Mouse (Mus musculus) CH12.LX (cell line): ENCODE measurements at regions not wholly inside any gene's neighbourhood (a gene's known extent, or its start where the extent isn't known, plus 50 kb on each side); places are given as distances from the start of the nearest gene placed in this dataset.

Source experiments
- DNase-seq: peaks from one replicate; pipeline ENCODE4 v3.0.0-alpha.2; 2013; ENCODE audit errors: extremely low read depth
- H3K27ac ChIP-seq: 2 replicates; pipeline ENCODE4 v1.5.1; 2012; ENCODE audit warnings: low read depth, mild to moderate bottlenecking, control low read depth, moderate library complexity; ENCODE audit not compliant: insufficient read depth
- H3K27me3 ChIP-seq: replicated peaks from 2 replicates; pipeline ENCODE3; 2012; ENCODE audit warnings: inconsistent platforms
- H3K36me3 ChIP-seq, 2 experiments: replicated peaks in 1 of 2; 2 replicates each; pipeline versions ENCODE3 to v1.6.1; 2012; ENCODE audit warnings: inconsistent platforms in 1 of 2, low read length in 1 of 2, mild to moderate bottlenecking in 1 of 2, mixed read lengths in 1 of 2, moderate library complexity in 1 of 2; ENCODE audit not compliant: control insufficient read depth in 1 of 2, insufficient read depth in 1 of 2
- H3K4me1 ChIP-seq, 2 experiments: 2 replicates each; pipeline ENCODE4 v1.6.1; 2012; ENCODE audit warnings: inconsistent platforms in 1 of 2, moderate library complexity in 1 of 2; ENCODE audit not compliant: insufficient read depth in 2 of 2, control insufficient read depth in 1 of 2
- H3K4me2 ChIP-seq: 2 replicates; pipeline ENCODE4 v1.6.1; 2012; ENCODE audit warnings: low read depth, mild to moderate bottlenecking, control low read depth; ENCODE audit not compliant: poor library complexity, insufficient read depth, severe bottlenecking
- H3K4me3 ChIP-seq, 3 experiments: fragments of 150-350 bp in 1 of 3; sonication (generic) in 1 of 3; replicated peaks in 1 of 3; 2 replicates each; pipeline versions ENCODE3 to v1.5.1; 2011 to 2012; ENCODE audit warnings: low read depth in 2 of 3, low read length in 2 of 3, mild to moderate bottlenecking in 2 of 3, moderate library complexity in 2 of 3, control low read depth in 1 of 3, improper control_type of control experiment in 1 of 3, inconsistent platforms in 1 of 3, mixed read lengths in 1 of 3; ENCODE audit not compliant: poor library complexity in 1 of 3
- H3K79me2 ChIP-seq: replicated peaks from 2 replicates; pipeline ENCODE4 v1.6.1; 2012; ENCODE audit warnings: mild to moderate bottlenecking, moderate library complexity; ENCODE audit not compliant: control insufficient read depth, poor library complexity, insufficient read depth, severe bottlenecking; ENCODE audit errors: extremely low read depth
- H3K9ac ChIP-seq: 2 replicates; pipeline ENCODE4 v1.6.1; 2012; ENCODE audit warnings: low read depth, mild to moderate bottlenecking, control low read depth, moderate library complexity; ENCODE audit not compliant: insufficient read depth
- H3K9me3 ChIP-seq: replicated peaks from 2 replicates; pipeline ENCODE3; 2012; ENCODE audit warnings: low read length, inconsistent platforms, mixed read lengths
- CTCF ChIP-seq, 2 experiments: IDR thresholded peaks in 1 of 2; conservative IDR thresholded peaks in 1 of 2; 2 replicates each; pipeline ENCODE4 v1.5.1; 2011 to 2012; ENCODE audit warnings: low read depth in 2 of 2, low read length in 2 of 2, improper control_type of control experiment in 1 of 2, inconsistent platforms in 1 of 2, mild to moderate bottlenecking in 1 of 2, moderate library complexity in 1 of 2
- ELF1 ChIP-seq: IDR thresholded peaks from 2 replicates; pipeline ENCODE4 v1.6.1; 2014; ENCODE audit warnings: low read depth, mild to moderate bottlenecking, inconsistent platforms, low read length, improper control_type of control experiment
- EP300 ChIP-seq: IDR thresholded peaks from 2 replicates; pipeline ENCODE4 v1.6.1; 2011; ENCODE audit warnings: low read length, improper control_type of control experiment
- HCFC1 ChIP-seq: IDR thresholded peaks from 2 replicates; pipeline ENCODE4 v1.6.1; 2012; ENCODE audit warnings: low read depth, mild to moderate bottlenecking, inconsistent platforms, low read length, improper control_type of control experiment
- JUND ChIP-seq: conservative IDR thresholded peaks from 2 replicates; pipeline ENCODE4 v1.6.1; 2011; ENCODE audit warnings: low read depth, low read length, improper control_type of control experiment
- MAZ ChIP-seq: IDR thresholded peaks from 2 replicates; pipeline ENCODE4 v1.6.1; 2012; ENCODE audit warnings: low read depth, mild to moderate bottlenecking, inconsistent platforms, low read length, improper control_type of control experiment, moderate library complexity
- MEF2A ChIP-seq: IDR thresholded peaks from 2 replicates; pipeline ENCODE4 v1.6.1; 2014; ENCODE audit warnings: low read depth, mild to moderate bottlenecking, inconsistent platforms, low read length, improper control_type of control experiment, borderline replicate concordance
- MYC ChIP-seq: IDR thresholded peaks from 2 replicates; pipeline ENCODE4 v1.6.1; 2011; ENCODE audit warnings: low read depth, mild to moderate bottlenecking, improper control_type of control experiment, low read length
- NRF1 ChIP-seq: IDR thresholded peaks from 2 replicates; pipeline ENCODE4 v1.6.1; 2014; ENCODE audit warnings: low read depth, mild to moderate bottlenecking, inconsistent platforms, low read length, improper control_type of control experiment, moderate library complexity
- PAX5 ChIP-seq: IDR thresholded peaks from 2 replicates; pipeline ENCODE4 v1.6.1; 2012; ENCODE audit warnings: low read length, inconsistent platforms, mixed read lengths
- POLR2AphosphoS2 ChIP-seq: IDR thresholded peaks from 2 replicates; pipeline ENCODE4 v1.6.1; 2011; ENCODE audit warnings: low read depth, low read length, improper control_type of control experiment
- SIN3A ChIP-seq: IDR thresholded peaks from 2 replicates; pipeline ENCODE4 v1.6.1; 2012; ENCODE audit warnings: low read length, improper control_type of control experiment, inconsistent platforms
- SMC3 ChIP-seq: IDR thresholded peaks from 2 replicates; pipeline ENCODE4 v1.6.1; 2011; ENCODE audit warnings: low read depth, low read length, improper control_type of control experiment
- ZKSCAN1 ChIP-seq: IDR thresholded peaks from 2 replicates; pipeline ENCODE4 v1.6.1; 2012; ENCODE audit warnings: low read depth, inconsistent platforms, low read length, improper control_type of control experiment, borderline replicate concordance
- ZMIZ1 ChIP-seq: IDR thresholded peaks from 2 replicates; pipeline ENCODE4 v1.6.1; 2012; ENCODE audit warnings: low read depth, mild to moderate bottlenecking, inconsistent platforms, low read length, improper control_type of control experiment
- dilution Hi-C: fragments of 300-500 bp; cut with MboI; formaldehyde crosslinking; loops from 2 replicates; pipeline ENCODE4 v1.14.3; 2020; ENCODE audit warnings: low sequenced_read_pairs; ENCODE audit not compliant: extremely low pct_unique_long_range_greater_than_20kb, extremely low pct_ligation_motif_present
- in situ Hi-C: fragments of 300-500 bp; cut with MboI; formaldehyde crosslinking; loops from 3 replicates; pipeline ENCODE4 v1.14.3; 2019; ENCODE audit warnings: low sequenced_read_pairs, low pct_ligation_motif_present, low pct_unique_long_range_greater_than_20kb, mixed read lengths

DNA sequence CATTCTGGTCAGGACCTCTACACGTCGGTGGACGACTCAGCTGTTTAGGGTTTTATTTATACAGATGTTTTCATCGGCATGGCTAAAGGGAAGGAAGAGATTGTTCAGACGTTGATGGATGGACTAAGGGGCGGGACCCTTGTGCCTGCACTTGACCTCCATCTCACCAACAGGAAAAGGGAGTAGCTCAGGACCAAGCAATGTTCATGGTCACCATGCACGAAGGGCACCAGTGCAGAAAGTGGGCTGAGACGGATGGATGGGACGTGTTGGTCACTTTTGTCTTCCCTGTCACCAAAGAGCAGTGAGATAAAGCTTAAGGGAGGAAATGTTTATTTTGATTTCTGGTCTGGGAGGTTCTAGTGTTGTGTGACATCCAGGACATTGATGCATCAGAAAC is 193.8 kb upstream of the Ift57 start:
- Histone ChIP-seq H3K4me2 (no peak overlapping the region), H3K36me3 (no peaks in the 10 kb centered on the region), H3K9ac (no peak overlapping the region), H3K79me2 (no peaks in the 10 kb centered on the region), H3K9me3 (no peaks in the 10 kb centered on the region), H3K27me3 (no peaks in the 10 kb centered on the region), H3K4me3 (no peak overlapping the region), H3K27ac (no peak overlapping the region), H3K4me1 (peaks cover 6 to 27% of the 10 kb centered on the region in 2 experiments)
- no peak for TF ChIP-seq EP300
- TF ChIP-seq MEF2A = no peak
- TF ChIP-seq CTCF (conservative IDR thresholded peaks at IDR 0.05 in 1 of 2, IDR thresholded peaks at IDR 0.05 in 1 of 2; ENCODE audit: low read depth in 2 of 2, low read length in 2 of 2) = no peak
- no peak for TF ChIP-seq MAZ
- no peak for TF ChIP-seq NRF1
- TF ChIP-seq POLR2AphosphoS2 = no peak
- in situ Hi-C loops = no loop called here
- dilution Hi-C loops = no loop called here
- no peak for DNase-seq

DNA sequence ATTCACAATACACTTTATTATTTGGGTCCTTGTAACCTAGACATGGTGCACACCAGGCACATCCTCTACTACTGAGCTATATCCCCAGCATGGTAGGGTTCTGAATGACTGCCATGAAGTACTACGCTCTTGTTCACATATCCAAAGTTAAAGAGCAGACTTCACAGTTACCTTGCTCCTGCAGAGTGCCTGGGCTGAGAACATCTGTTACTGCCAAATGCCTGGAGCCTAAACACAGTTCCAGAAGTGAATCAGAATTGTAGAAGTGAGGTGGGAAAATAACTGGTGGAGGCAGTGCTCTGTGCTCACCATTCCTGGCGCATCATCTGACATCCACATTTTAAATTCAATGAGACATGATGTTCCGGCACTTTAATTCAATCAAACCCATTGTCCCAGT is 180.2 kb upstream of the Ift57 start:
- Histone ChIP-seq H3K9ac (no peak overlapping the region), H3K79me2 (no peaks in the 10 kb centered on the region), H3K27me3 (no peaks in the 10 kb centered on the region), H3K27ac (no peak overlapping the region), H3K9me3 (no peaks in the 10 kb centered on the region), H3K4me1 (no peaks in the 10 kb centered on the region; a peak in 1 of 4 replicates), H3K36me3 (no peaks in the 10 kb centered on the region)
- dilution Hi-C loops = no loop called here
- DNase-seq = no peak
- TF ChIP-seq MYC (no peak), HCFC1 (no peak), SMC3 (no peak), ZMIZ1 (no peak), ZKSCAN1 (no peak), NRF1 (no peak), JUND (no peak), CTCF (conservative IDR thresholded peaks at IDR 0.05 in 1 of 2, IDR thresholded peaks at IDR 0.05 in 1 of 2; ENCODE audit: low read depth in 2 of 2, low read length in 2 of 2) (no peak), ELF1 (no peak), SIN3A (no peak)
- TF ChIP-seq, all 38 proteins: peak for 0
- no peak overlapping the region for H3K4me2 ChIP-seq
- no peak overlapping the region for H3K4me3 ChIP-seq
- in situ Hi-C loops = no loop called here

DNA sequence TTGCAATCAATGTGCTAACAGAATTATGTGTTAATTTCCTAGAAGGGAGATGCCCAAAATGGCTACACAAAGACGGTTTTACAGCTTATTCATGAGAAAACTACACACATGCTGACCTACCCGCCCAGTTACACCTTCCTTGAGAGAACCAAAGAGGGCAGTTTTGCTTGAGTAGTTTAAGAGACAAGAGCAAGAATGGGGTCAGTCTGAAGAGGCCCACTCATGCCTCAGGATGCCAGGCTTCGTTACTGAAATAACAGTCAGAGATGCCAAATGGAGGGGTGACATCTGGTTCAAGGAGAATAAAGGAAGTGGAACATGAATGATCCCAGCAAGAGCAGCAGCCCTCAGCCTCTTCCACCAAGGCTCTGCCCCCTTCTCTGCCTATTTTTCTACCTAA is 178.6 kb upstream of the Ift57 start:
- Histone ChIP-seq H3K79me2 (no peaks in the 10 kb centered on the region), H3K4me2 (no peak overlapping the region), H3K9ac (no peak overlapping the region), H3K27ac (no peak overlapping the region)
- no peak for TF ChIP-seq PAX5
- no peak for TF ChIP-seq MAZ
- TF ChIP-seq, all 38 proteins: peak for 0
- no peak for DNase-seq
- no peak overlapping the region for H3K4me3 ChIP-seq
- no peaks in the 10 kb centered on the region for H3K27me3 ChIP-seq
- H3K9me3 ChIP-seq = no peaks in the 10 kb centered on the region
- no peaks in the 10 kb centered on the region for H3K36me3 ChIP-seq
- in situ Hi-C loops (no loop called here), dilution Hi-C loops (no loop called here)
- no peaks in the 10 kb centered on the region; a peak in 1 of 4 replicates for H3K4me1 ChIP-seq
